Mouse (Mus musculus): ENCODE results near the gene Jmjd1c. TPM values are rescaled to one million over a fixed set of nuclear protein-coding genes. Genes with fewer than 3 reads are reported as not detected.

Gene Jmjd1c
- total RNA-seq, 2 experiments from 2014 or later, result 93.9 to 94.3 TPM

Other genes with a start within 250 kb of the Jmjd1c start
- gene Reep3, start 820 bp downstream of the Jmjd1c start, total RNA-seq (2021), result 10 to 100 TPM; 24.9 to 25.1 TPM
- 10 to 100 TPM; 13.9 to 15.8 TPM for gene Nrbf2, start 189.2 kb downstream of the Jmjd1c start, total RNA-seq (2021)

Data from left cerebral cortex, postnatal 10 days (tissue).